Mouse (Mus musculus) testis, adult 2 months (tissue): ENCODE measurements around the gene Tmem185b. TPM values are rescaled to one million over a fixed set of nuclear protein-coding genes. Genes with fewer than 3 reads are reported as not detected.

Experiments used
- H3K27ac ChIP-seq: fragments of 200-500 bp; 2 replicates; pipeline ENCODE4 v1.5.1; 2012; ENCODE audit warnings: low read depth, low read length; ENCODE audit not compliant: control insufficient read depth, insufficient read depth
- H3K27me3 ChIP-seq: fragments of 200-500 bp; 2 replicates; pipeline ENCODE4 v1.6.1; 2012; ENCODE audit warnings: mild to moderate bottlenecking, low read length, moderate library complexity; ENCODE audit not compliant: control insufficient read depth, insufficient read depth
- H3K36me3 ChIP-seq: fragments of 200-500 bp; 2 replicates; pipeline ENCODE4 v1.6.1; 2012; ENCODE audit warnings: mild to moderate bottlenecking, low read length; ENCODE audit not compliant: control insufficient read depth, insufficient read depth
- H3K4me1 ChIP-seq: fragments of 200-500 bp; 2 replicates; pipeline ENCODE4 v1.6.1; 2012; ENCODE audit warnings: low read length; ENCODE audit not compliant: control insufficient read depth, insufficient read depth
- H3K4me3 ChIP-seq: fragments of 200-500 bp; 2 replicates; pipeline ENCODE4 v1.5.1; 2012; ENCODE audit warnings: low read depth, mild to moderate bottlenecking, low read length, moderate library complexity, mixed read lengths; ENCODE audit not compliant: control insufficient read depth
- CTCF ChIP-seq: fragments of 200-500 bp; IDR thresholded peaks from 2 replicates; pipeline ENCODE4 v1.5.1; 2012; ENCODE audit warnings: low read depth, mild to moderate bottlenecking, inconsistent platforms, low read length, moderate library complexity; ENCODE audit not compliant: control insufficient read depth, insufficient read depth, insufficient replicate concordance
- POLR2A ChIP-seq: fragments of 200-500 bp; IDR thresholded peaks from 2 replicates; pipeline ENCODE4 v1.6.1; 2012; ENCODE audit warnings: low read depth, mild to moderate bottlenecking, inconsistent platforms, low read length, moderate library complexity; ENCODE audit not compliant: control insufficient read depth
- polyA plus RNA-seq: library from polyadenylated mRNA; depleted of rRNA; stranded (reverse); fragments of >200 nt; gene quantifications from 2 replicates; pipeline ENCODE4 v1.2.3, GENCODE M21; 2012

Tmem185b gene
- polyA plus RNA-seq, 1 experiment, result 13.9 TPM

DNA sequence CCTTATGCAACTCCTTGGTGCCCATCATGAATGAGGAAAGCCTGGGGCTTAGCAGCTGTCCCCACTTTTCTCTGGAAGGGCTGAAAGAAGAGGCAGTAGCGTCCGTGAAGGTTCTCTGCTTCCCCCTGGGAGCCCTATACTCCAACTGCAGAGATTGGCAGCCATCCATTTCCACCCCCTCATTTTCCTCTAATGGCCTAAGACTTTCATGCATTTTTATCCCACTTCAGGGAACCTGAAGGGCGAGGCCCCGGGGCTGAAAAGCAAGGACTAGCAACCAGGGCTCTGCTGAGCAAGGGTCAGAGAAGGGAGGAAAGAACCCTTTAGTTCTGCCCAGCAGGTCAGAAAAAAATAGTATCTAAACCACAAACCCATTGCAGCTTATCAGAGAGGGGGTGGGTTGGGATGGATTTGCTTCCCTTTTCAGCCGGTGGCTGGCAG lies 936 bp upstream of the Tmem185b start:
- TF ChIP-seq POLR2A (no peak), CTCF (no peak)
- Histone ChIP-seq H3K27ac (peak overlapping the region; percentile 63), H3K36me3 (no peaks in the 10 kb centered on the region), H3K4me3 (peak overlapping the region; percentile 91), H3K27me3 (no peaks in the 10 kb centered on the region), H3K4me1 (peaks cover 15% of the 10 kb centered on the region)

DNA sequence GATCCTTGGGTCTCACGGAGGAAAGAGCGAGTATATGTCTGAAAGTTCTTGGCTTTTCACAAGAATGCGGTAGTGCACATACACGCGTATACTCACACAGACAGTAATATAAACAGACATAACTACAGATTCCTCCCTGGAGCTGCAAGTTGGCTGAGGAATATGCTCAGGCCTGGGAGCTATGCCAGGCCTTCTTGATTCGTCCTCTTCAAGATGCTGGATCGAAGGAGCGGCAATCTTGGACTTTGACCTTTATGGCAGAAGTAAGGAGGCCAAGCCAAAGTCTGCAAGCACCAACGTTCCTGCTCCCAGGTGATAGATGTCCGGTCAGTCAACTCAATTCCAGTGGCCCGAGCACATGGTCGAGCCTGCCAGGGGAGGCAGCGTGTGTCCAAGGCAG lies 5.0 kb downstream of the Tmem185b start:
- peaks cover 6% of the 10 kb centered on the region for H3K4me1 ChIP-seq
- TF ChIP-seq POLR2A (no peak), CTCF (no peak)
- no peaks in the 10 kb centered on the region for H3K27me3 ChIP-seq
- H3K4me3 ChIP-seq, result no peak overlapping the region
- H3K36me3 ChIP-seq, result no peaks in the 10 kb centered on the region
- H3K27ac ChIP-seq, result no peak overlapping the region

DNA sequence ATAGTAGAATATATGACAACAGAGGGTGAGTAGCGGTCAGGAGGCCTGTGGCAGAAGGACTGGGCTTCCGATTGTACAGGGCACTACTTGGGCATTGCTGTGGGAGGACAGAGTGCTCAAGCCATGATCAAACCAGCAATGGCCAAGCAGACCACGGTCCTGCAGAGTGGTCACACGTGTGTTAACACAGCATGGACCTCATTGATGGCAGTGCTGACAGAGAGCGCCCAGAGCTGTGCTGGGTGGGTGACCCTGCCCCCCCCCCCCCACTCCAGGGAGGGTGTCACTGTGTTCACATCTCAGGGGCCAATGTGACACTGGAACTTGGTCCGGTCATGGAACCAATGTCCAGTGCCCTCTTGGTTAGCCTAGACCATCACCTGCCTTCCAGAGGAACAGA lies 6.2 kb downstream of the Tmem185b start:
- Histone ChIP-seq H3K27ac (no peak overlapping the region), H3K4me3 (no peak overlapping the region), H3K4me1 (no peaks in the 10 kb centered on the region), H3K27me3 (no peaks in the 10 kb centered on the region), H3K36me3 (no peaks in the 10 kb centered on the region)
- TF ChIP-seq POLR2A, result no peak
- TF ChIP-seq CTCF, result no peak

DNA sequence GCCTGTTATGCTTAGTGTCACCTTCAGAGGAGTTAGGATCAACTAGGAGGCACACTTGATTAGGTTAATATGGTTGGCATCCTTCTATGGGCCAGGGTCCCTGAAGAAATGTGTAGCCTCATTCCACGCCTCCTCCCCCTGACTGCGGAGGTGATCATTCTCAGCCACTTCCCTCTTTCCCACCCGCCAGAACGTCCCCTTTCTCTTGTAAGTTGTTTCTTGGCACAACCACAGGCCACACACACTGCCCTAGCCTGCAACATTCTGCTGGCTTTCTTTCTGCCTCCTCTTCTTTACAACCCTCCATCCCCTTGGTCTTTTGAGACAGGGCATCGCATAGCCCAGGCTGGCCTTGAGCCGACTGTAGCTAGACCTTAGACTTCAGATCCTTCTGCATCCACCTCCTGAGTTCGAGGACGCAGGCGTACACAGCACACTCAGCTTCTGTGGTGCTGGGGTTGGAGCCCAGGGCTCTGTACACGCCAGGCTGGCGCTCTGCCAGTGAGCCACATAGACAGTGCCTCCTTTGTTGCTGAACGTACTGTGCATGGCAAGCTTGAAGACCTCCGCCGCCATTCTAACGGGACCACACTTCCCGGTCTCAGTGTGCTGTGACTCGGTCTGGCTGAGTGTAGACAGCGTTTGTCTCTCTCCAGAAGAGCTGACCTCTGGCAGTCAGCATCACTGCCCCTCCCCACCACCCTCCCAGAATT lies 7.3 kb downstream of the Tmem185b start:
- TF ChIP-seq POLR2A (no peak), CTCF (no peak)
- H3K27me3 ChIP-seq, result no peaks in the 10 kb centered on the region
- H3K36me3 ChIP-seq, result no peaks in the 10 kb centered on the region
- no peaks in the 10 kb centered on the region for H3K4me1 ChIP-seq
- H3K4me3 ChIP-seq, result no peak overlapping the region
- no peak overlapping the region for H3K27ac ChIP-seq

DNA sequence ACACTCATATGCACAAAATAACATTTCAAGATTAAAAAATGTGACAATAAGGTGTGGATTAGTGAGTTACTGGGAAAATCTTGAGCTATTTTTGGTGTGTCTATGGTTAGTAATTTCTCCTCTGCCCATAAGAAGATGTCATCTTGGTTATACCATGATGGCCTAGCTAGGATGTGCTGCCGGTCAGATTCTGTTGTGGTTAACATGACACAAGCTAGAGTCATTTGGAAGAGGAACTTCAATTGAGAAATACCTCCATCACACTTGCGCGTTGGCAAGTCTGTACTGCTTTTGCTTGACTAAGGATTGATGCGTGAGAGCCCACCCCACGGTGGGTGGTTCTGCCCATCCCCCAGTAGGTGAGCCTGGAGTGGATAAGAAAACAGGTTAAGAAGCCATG lies 8.4 kb downstream of the Tmem185b start:
- Histone ChIP-seq H3K36me3 (no peaks in the 10 kb centered on the region), H3K4me3 (no peak overlapping the region)
- TF ChIP-seq POLR2A (no peak), CTCF (no peak)

DNA sequence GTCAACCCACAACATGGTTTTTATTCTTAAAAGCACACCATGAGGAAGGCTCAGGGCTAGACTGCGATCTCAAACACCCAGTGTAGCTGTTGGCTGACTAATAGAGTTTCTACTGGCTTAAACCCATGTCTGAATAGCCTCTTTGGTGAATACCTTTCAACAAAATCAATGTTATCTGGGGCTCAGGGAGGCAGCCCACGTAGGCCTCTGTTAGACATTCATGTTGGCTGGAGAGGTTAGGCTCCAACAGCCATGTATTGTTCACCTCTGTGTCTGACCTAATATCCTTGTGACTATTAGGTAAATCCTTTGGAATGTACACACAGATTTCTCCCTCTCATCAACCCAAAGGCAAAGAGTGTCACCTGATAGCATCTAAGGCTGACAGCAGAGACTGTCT lies 10.2 kb downstream of the Tmem185b start:
- Histone ChIP-seq H3K4me3 (no peak overlapping the region), H3K27ac (no peak overlapping the region), H3K4me1 (no peaks in the 10 kb centered on the region), H3K36me3 (no peaks in the 10 kb centered on the region), H3K27me3 (no peaks in the 10 kb centered on the region)
- no peak for TF ChIP-seq CTCF
- TF ChIP-seq POLR2A, result no peak

More for the DNA sequence above, 8.4 kb downstream of the Tmem185b start:
- Histone ChIP-seq H3K4me1 (no peaks in the 10 kb centered on the region), H3K27ac (no peak overlapping the region), H3K27me3 (no peaks in the 10 kb centered on the region)

DNA sequence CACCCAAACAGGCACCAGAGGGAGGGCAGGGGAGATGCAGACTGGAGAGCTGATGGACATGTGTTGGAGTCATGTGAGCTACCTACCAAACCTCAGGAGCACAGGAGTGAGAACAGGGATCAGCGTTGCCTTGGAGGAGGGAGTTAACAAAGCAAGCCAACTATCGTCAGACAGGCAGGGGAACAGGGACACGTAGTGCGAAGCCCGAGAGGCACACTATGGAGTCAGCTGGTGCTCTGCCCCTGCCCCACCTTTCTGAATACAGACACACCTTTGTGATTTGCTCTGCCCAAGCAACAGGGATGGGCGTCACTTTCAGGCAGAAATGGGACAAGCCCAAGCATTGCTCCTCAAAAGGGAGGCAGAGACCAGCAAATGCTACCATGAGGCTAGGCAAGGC lies 11.7 kb downstream of the Tmem185b start:
- TF ChIP-seq CTCF, result no peak
- no peak for TF ChIP-seq POLR2A
- no peak overlapping the region for H3K4me3 ChIP-seq
- no peaks in the 10 kb centered on the region for H3K27me3 ChIP-seq
- no peak overlapping the region for H3K27ac ChIP-seq
- H3K4me1 ChIP-seq, result no peaks in the 10 kb centered on the region
- H3K36me3 ChIP-seq, result no peaks in the 10 kb centered on the region
